Mouse (Mus musculus): ENCODE measurements at regions not wholly inside any gene's neighbourhood (a gene's known extent, or its start where the extent isn't known, plus 50 kb on each side); places are given as distances from the start of the nearest gene placed in this dataset.
"Not testable (repeated sequence)": the region's sequence is repeated elsewhere in the genome, so short reads cannot be mapped to it uniquely, and the experiment has no call there.

DNA sequence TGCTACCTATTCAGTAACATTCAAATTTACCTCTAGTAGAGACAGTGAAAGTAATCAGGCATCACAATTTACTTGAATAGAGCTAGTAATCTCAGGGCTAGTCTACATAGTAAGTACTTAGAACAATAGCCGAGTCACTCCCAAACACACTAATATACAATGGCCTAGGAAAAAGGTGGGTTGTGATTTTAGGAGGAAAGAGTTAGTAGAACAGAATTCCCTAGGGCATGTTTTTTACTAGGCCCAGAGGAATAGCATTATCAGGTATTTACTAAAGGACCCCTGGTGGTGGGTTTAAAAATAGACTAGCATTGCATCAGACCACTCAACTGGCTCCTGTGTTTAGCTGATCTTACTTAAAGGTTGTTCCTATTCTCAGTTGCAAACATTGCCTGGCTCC is 535.8 kb downstream of the Mat2b start:
- H3K27ac ChIP-seq (replicated peaks); H3K9ac ChIP-seq; H3K9me3 ChIP-seq; H3K27me3 ChIP-seq; ATAC-seq (ENCODE audit: low read depth); H3K4me2 ChIP-seq; H3K4me1 ChIP-seq (replicated peaks); H3K4me3 ChIP-seq; H3K36me3 ChIP-seq: not testable (repeated sequence)
- WGBS, result 82% methylated on average over 1 of the region's 1 CpGs

GRCm38 (mm10) chr11:40149312-40149711 is 545.7 kb downstream of the Mat2b start:
- no peak overlapping the region for H3K4me3 ChIP-seq
- ATAC-seq (ENCODE audit: low read depth), result no peak
- H3K27me3 ChIP-seq, result no peaks in the 10 kb centered on the region
- no peak overlapping the region; the same call in 1 of the 2 replicates for H3K9ac ChIP-seq
- no peaks in the 10 kb centered on the region for H3K36me3 ChIP-seq
- H3K4me1 ChIP-seq (replicated peaks), result peaks cover 7% of the 10 kb centered on the region; the same call in 1 of the 2 replicates
- peak overlapping the region; percentile 30 for H3K4me2 ChIP-seq
- peak overlapping the region; percentile 29; the same call in 1 of the 2 replicates for H3K27ac ChIP-seq (replicated peaks)
- WGBS, result 11% methylated on average over 4 of the region's 4 CpGs
- no peaks in the 10 kb centered on the region for H3K9me3 ChIP-seq

DNA sequence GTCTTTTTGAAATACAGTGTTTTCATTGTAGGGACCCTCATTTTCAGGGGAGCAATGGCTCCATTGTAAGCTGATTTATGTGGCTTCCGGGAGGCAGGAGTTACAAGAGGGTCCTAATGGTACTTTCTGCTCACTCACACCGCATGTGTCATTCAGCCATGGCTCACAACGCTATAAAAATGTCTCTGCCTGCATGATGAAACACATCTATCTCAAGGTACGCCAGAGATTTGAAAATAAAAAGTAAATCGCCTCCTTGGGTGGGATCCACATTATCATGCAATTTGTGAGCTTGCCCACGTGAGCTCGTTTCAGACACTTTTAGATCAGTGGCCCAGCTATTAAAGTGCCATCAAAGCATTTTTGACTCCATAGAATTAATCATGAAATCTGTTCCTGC is 557.2 kb downstream of the Mat2b start:
- no peaks in the 10 kb centered on the region for H3K9me3 ChIP-seq
- no peak overlapping the region for H3K4me2 ChIP-seq
- WGBS, result 21% methylated on average over 7 of the region's 7 CpGs
- no peaks in the 10 kb centered on the region for H3K36me3 ChIP-seq
- no peaks in the 10 kb centered on the region for H3K27me3 ChIP-seq
- H3K9ac ChIP-seq, result no peak overlapping the region
- ATAC-seq (ENCODE audit: low read depth), result peak; percentile 59; the same call in 1 of the 2 replicates
- H3K27ac ChIP-seq (replicated peaks), result peak overlapping the region; percentile 28; the same call in 1 of the 2 replicates
- no peak overlapping the region for H3K4me3 ChIP-seq
- H3K4me1 ChIP-seq (replicated peaks), result peaks cover 16% of the 10 kb centered on the region

GRCm38 (mm10) chr11:40102613-40103012 is 592.4 kb downstream of the Mat2b start:
- Histone ChIP-seq H3K4me1 (replicated peaks) (no peaks in the 10 kb centered on the region), H3K4me3 (no peak overlapping the region), H3K27me3 (no peaks in the 10 kb centered on the region), H3K36me3 (no peaks in the 10 kb centered on the region), H3K27ac (replicated peaks) (no peak overlapping the region), H3K4me2 (no peak overlapping the region), H3K9ac (no peak overlapping the region), H3K9me3 (peaks cover 4% of the 10 kb centered on the region; the same call in 1 of the 2 replicates)
- 91% methylated on average over 1 of the region's 1 CpGs for WGBS
- no peak for ATAC-seq (ENCODE audit: low read depth)

DNA sequence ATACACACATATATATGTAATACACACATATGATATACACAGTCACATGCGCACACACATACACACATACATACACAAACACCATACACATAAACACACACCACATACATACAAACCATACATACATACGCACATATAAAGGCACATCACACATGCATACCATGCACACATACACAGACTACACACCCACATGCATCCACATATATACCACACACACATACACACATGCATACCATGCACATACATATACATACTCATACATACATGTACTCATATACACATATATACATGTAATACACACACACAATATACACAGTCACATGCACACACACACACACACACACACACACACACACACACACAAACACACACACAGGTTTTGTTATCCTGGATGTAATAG is 620.7 kb downstream of the Mat2b start:
- Histone ChIP-seq H3K4me2 (no peak overlapping the region), H3K4me1 (replicated peaks) (no peaks in the 10 kb centered on the region), H3K27me3 (no peaks in the 10 kb centered on the region), H3K9ac (no peak overlapping the region), H3K4me3 (no peak overlapping the region), H3K27ac (replicated peaks) (no peak overlapping the region), H3K9me3 (no peaks in the 10 kb centered on the region), H3K36me3 (no peaks in the 10 kb centered on the region)
- no peak for ATAC-seq (ENCODE audit: low read depth)
- 100% methylated on average over 2 of the region's 2 CpGs for WGBS

DNA sequence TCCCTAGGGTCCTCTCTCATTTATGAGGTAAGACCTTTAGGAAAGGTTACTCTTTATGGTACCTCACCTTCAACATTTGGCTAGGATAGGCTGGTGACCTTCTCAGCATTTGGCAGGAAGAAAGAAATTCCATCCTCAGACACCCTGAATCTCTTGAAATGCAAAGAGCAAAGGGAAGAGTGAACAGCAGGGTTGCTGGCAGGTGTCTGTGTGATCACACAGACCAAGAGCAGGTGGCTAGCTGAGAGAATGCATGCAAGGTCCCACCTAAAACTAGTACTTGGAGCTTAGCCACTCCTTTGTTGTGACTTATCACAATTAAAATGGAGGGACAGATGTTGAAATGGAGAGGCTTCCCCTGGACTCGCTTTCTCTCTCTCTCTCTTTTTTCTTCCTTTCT is 644.5 kb downstream of the Mat2b start:
- no peak overlapping the region for H3K27ac ChIP-seq (replicated peaks)
- no peak for ATAC-seq (ENCODE audit: low read depth)
- H3K4me2 ChIP-seq, result no peak overlapping the region
- H3K36me3 ChIP-seq, result no peaks in the 10 kb centered on the region
- no peaks in the 10 kb centered on the region for H3K9me3 ChIP-seq
- H3K4me1 ChIP-seq (replicated peaks), result no peaks in the 10 kb centered on the region
- H3K4me3 ChIP-seq, result no peak overlapping the region
- no peaks in the 10 kb centered on the region for H3K27me3 ChIP-seq
- WGBS, result 67% methylated on average over 1 of the region's 1 CpGs
- H3K9ac ChIP-seq, result no peak overlapping the region

DNA sequence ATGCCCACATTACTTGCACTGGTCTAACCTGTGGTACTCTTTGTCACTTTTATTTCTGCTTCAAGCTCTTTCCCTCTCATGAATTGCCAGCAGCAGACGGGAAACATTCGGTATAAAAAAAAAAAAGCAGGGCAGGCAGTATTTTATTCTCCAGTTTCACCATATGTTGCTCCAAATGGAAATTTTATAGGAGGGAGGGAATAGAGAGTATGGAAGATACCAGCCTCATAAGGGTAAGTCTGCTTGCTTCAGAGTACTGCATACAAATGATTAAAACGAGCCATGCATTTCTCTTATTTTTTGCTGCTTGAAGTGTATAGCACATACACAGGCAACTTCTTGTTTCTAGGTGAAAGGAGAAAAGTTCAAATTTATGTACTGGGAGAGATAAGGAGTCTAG is 667.5 kb downstream of the Mat2b start:
- no peaks in the 10 kb centered on the region for H3K36me3 ChIP-seq
- no peak overlapping the region for H3K9ac ChIP-seq
- no peak overlapping the region for H3K4me3 ChIP-seq
- no peak for ATAC-seq (ENCODE audit: low read depth)
- H3K9me3 ChIP-seq, result no peaks in the 10 kb centered on the region
- peaks cover 13% of the 10 kb centered on the region for H3K4me1 ChIP-seq (replicated peaks)
- WGBS, result 55% methylated on average over 3 of the region's 3 CpGs
- H3K27me3 ChIP-seq, result no peaks in the 10 kb centered on the region
- H3K27ac ChIP-seq (replicated peaks), result 0 out of 2 replicates have a peak overlapping the region, but pooled peaks have one; percentile 28
- no peak overlapping the region for H3K4me2 ChIP-seq

GRCm38 (mm10) chr11:39999483-39999882 is 695.5 kb downstream of the Mat2b start:
- no peak overlapping the region for H3K27ac ChIP-seq (replicated peaks)
- no peak overlapping the region for H3K4me2 ChIP-seq
- no peak overlapping the region for H3K9ac ChIP-seq
- no peaks in the 10 kb centered on the region for H3K9me3 ChIP-seq
- H3K4me1 ChIP-seq (replicated peaks), result peaks cover 5% of the 10 kb centered on the region
- H3K27me3 ChIP-seq, result no peaks in the 10 kb centered on the region
- no peaks in the 10 kb centered on the region for H3K36me3 ChIP-seq
- no peak for ATAC-seq (ENCODE audit: low read depth)
- 19% methylated on average over 2 of the region's 2 CpGs for WGBS
- H3K4me3 ChIP-seq, result no peak overlapping the region

GRCm38 (mm10) chr11:39998612-39999011 is 696.4 kb downstream of the Mat2b start:
- no peaks in the 10 kb centered on the region for H3K9me3 ChIP-seq
- H3K4me1 ChIP-seq (replicated peaks), result peaks cover 5% of the 10 kb centered on the region
- H3K4me3 ChIP-seq, result no peak overlapping the region
- ATAC-seq (ENCODE audit: low read depth), result peak; percentile 89
- H3K9ac ChIP-seq, result no peak overlapping the region
- H3K27ac ChIP-seq (replicated peaks), result peak overlapping the region; percentile 46
- no peak overlapping the region for H3K4me2 ChIP-seq
- 8% methylated on average over 1 of the region's 1 CpGs for WGBS
- H3K36me3 ChIP-seq, result no peaks in the 10 kb centered on the region
- H3K27me3 ChIP-seq, result no peaks in the 10 kb centered on the region

GRCm38 (mm10) chr11:39972585-39972984 is 722.4 kb downstream of the Mat2b start:
- Histone ChIP-seq H3K27ac (replicated peaks) (no peak overlapping the region), H3K9ac (no peak overlapping the region), H3K36me3 (no peaks in the 10 kb centered on the region), H3K4me1 (replicated peaks) (no peaks in the 10 kb centered on the region), H3K9me3 (no peaks in the 10 kb centered on the region), H3K4me3 (no peak overlapping the region), H3K27me3 (no peaks in the 10 kb centered on the region), H3K4me2 (no peak overlapping the region)
- WGBS, result 89% methylated on average over 4 of the region's 4 CpGs
- no peak for ATAC-seq (ENCODE audit: low read depth)

GRCm38 (mm10) chr11:39963705-39964104 is 731.3 kb downstream of the Mat2b start:
- Histone ChIP-seq H3K4me3 (no peak overlapping the region), H3K4me1 (replicated peaks) (no peaks in the 10 kb centered on the region), H3K9ac (no peak overlapping the region), H3K9me3 (no peaks in the 10 kb centered on the region), H3K27ac (replicated peaks) (no peak overlapping the region), H3K4me2 (no peak overlapping the region), H3K36me3 (no peaks in the 10 kb centered on the region), H3K27me3 (no peaks in the 10 kb centered on the region)
- ATAC-seq (ENCODE audit: low read depth), result no peak

GRCm38 (mm10) chr11:39954426-39954825 is 740.6 kb downstream of the Mat2b start:
- Histone ChIP-seq H3K27ac (replicated peaks) (no peak overlapping the region), H3K4me2 (no peak overlapping the region), H3K4me1 (replicated peaks) (no peaks in the 10 kb centered on the region), H3K4me3 (no peak overlapping the region), H3K27me3 (no peaks in the 10 kb centered on the region), H3K9ac (no peak overlapping the region), H3K36me3 (no peaks in the 10 kb centered on the region), H3K9me3 (no peaks in the 10 kb centered on the region)
- no peak for ATAC-seq (ENCODE audit: low read depth)

DNA sequence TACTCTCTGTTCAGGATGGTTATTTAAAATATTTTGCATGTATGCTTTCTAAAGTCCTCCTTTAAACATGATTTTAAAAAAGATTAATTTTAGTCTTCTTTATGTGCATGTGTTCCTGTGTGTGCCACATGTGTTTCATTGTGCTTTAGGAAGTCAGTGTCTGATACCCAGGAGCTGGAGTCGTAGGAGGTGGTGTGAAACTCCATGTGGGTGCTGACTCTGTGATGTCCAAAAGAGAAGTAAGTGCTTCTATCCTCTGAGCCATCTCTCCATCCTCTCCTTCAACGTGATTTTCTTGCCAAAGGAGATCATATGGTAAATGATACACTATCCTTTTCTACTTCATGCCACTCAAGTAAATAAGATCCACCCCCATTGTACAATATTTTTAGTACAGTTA is 750.8 kb downstream of the Mat2b start:
- Histone ChIP-seq H3K27me3 (no peaks in the 10 kb centered on the region), H3K9me3 (no peaks in the 10 kb centered on the region), H3K4me2 (no peak overlapping the region), H3K27ac (replicated peaks) (no peak overlapping the region), H3K36me3 (no peaks in the 10 kb centered on the region), H3K9ac (no peak overlapping the region), H3K4me3 (no peak overlapping the region), H3K4me1 (replicated peaks) (no peaks in the 10 kb centered on the region)
- WGBS, result 82% methylated on average over 2 of the region's 2 CpGs
- no peak for ATAC-seq (ENCODE audit: low read depth)

All from neural tube, embryonic 13.5 days (tissue).